Mouse (Mus musculus) lung, postnatal 36 days (tissue): ENCODE data around the gene Usp2.
"Not testable (repeated sequence)": the region's sequence is repeated elsewhere in the genome, so short reads cannot be mapped to it uniquely, and the experiment has no call there.

Experiments used
- DNase-seq: peaks from one replicate; pipeline ENCODE4 v3.0.0; 2022; ENCODE audit warnings: mixed read lengths

Gene Usp2

GRCm38 (mm10) chr9:44095781-44096180 lies 29.0 kb downstream of the Usp2 start:
- DNase-seq: no peak

- DNase-seq: no peak
Measured at GRCm38 (mm10) chr9:44096536-44096935, 29.7 kb downstream of the Usp2 start.

GRCm38 (mm10) chr9:44101490-44101889 lies 34.7 kb downstream of the Usp2 start, which contains the start of gene Mfrp:
TSS of gene Mfrp (plus strand) at chr9:44101729.
- DNase-seq: no peak

GRCm38 (mm10) chr9:44104881-44105280 lies 38.1 kb downstream of the Usp2 start:
- DNase-seq: no peak

GRCm38 (mm10) chr9:44105781-44106180 lies 39.0 kb downstream of the Usp2 start:
- DNase-seq: no peak

- no peak for DNase-seq
Measured at GRCm38 (mm10) chr9:44106182-44106581, 39.4 kb downstream of the Usp2 start.

- no peak for DNase-seq
Measured at GRCm38 (mm10) chr9:44106596-44106995, 39.8 kb downstream of the Usp2 start.

GRCm38 (mm10) chr9:44107110-44107509 lies 40.3 kb downstream of the Usp2 start, which contains the start of gene C1qtnf5:
TSS of gene C1qtnf5 (plus strand) at chr9:44107245.
- DNase-seq: peak; percentile 90

- no peak for DNase-seq
Measured at GRCm38 (mm10) chr9:44107557-44108179, 40.8 kb downstream of the Usp2 start.

- no peak for DNase-seq
Measured at GRCm38 (mm10) chr9:44108269-44109055, 41.6 kb downstream of the Usp2 start.

GRCm38 (mm10) chr9:44109360-44110095 lies 42.7 kb downstream of the Usp2 start:
- DNase-seq: peak; percentile 87

- DNase-seq: not testable (repeated sequence)
Measured at GRCm38 (mm10) chr9:44111909-44112308, 45.1 kb downstream of the Usp2 start.

- DNase-seq: peak; percentile 98
Measured at GRCm38 (mm10) chr9:44113105-44113789, 46.4 kb downstream of the Usp2 start, which contains the start of the genes Gm49380 and Rnf26. TSS of gene Gm49380 (minus strand) at chr9:44113500. TSS of gene Rnf26 (minus strand) at chr9:44113517.

GRCm38 (mm10) chr9:44114453-44114852 lies 47.6 kb downstream of the Usp2 start:
- DNase-seq: no peak

- no peak for DNase-seq
Measured at GRCm38 (mm10) chr9:44115599-44115998, 48.8 kb downstream of the Usp2 start.

GRCm38 (mm10) chr9:44116182-44116581 lies 49.4 kb downstream of the Usp2 start:
- DNase-seq: no peak

GRCm38 (mm10) chr9:44119011-44119410 lies 52.2 kb downstream of the Usp2 start:
- peak; percentile 62 for DNase-seq

GRCm38 (mm10) chr9:44119948-44120465 lies 53.2 kb downstream of the Usp2 start:
- DNase-seq: no peak

- no peak for DNase-seq
Measured at GRCm38 (mm10) chr9:44124317-44124716, 57.5 kb downstream of the Usp2 start.

GRCm38 (mm10) chr9:44125026-44125425 lies 58.2 kb downstream of the Usp2 start:
- DNase-seq: no peak

GRCm38 (mm10) chr9:44125546-44126428 lies 59.0 kb downstream of the Usp2 start:
- peak; percentile 97 for DNase-seq
